Mouse (Mus musculus) c-Kit-positive CD71-positive TER-119-negative erythroid progenitor cells, embryonic 14.5 days (primary cell): ENCODE measurements around the gene Rbms1.

Experiments used
- DNase-seq: peaks from one replicate; pipeline ENCODE4 v3.0.0-alpha.2; 2013; ENCODE audit warnings: low read depth

Gene Rbms1

GRCm38 (mm10) chr2:60877543-60878386 lies 85.2 kb downstream of the Rbms1 start:
- DNase-seq, result no peak

- DNase-seq, result no peak
These were observed 86.1 kb downstream of the Rbms1 start for GRCm38 (mm10) chr2:60876891-60877290.

- no peak for DNase-seq
These were observed 90.7 kb downstream of the Rbms1 start for GRCm38 (mm10) chr2:60872095-60872811.

GRCm38 (mm10) chr2:60871001-60871400 lies 92.0 kb downstream of the Rbms1 start:
- no peak for DNase-seq

- no peak for DNase-seq
These were observed 92.5 kb downstream of the Rbms1 start for GRCm38 (mm10) chr2:60870450-60870849.

GRCm38 (mm10) chr2:60869001-60869743 lies 93.8 kb downstream of the Rbms1 start:
- no peak for DNase-seq

- no peak for DNase-seq
These were observed 94.8 kb downstream of the Rbms1 start for GRCm38 (mm10) chr2:60868060-60868662.

GRCm38 (mm10) chr2:60867304-60867703 lies 95.7 kb downstream of the Rbms1 start:
- DNase-seq, result no peak

GRCm38 (mm10) chr2:60865869-60866268 lies 97.1 kb downstream of the Rbms1 start:
- no peak for DNase-seq

GRCm38 (mm10) chr2:60864977-60865376 lies 98.0 kb downstream of the Rbms1 start:
- no peak for DNase-seq

- no peak for DNase-seq
These were observed 98.7 kb downstream of the Rbms1 start for GRCm38 (mm10) chr2:60864256-60864795.

GRCm38 (mm10) chr2:60863827-60864226 lies 99.2 kb downstream of the Rbms1 start:
- DNase-seq, result no peak

GRCm38 (mm10) chr2:60862913-60863711 lies 99.9 kb downstream of the Rbms1 start:
- no peak for DNase-seq

GRCm38 (mm10) chr2:60858116-60858515 lies 104.9 kb downstream of the Rbms1 start:
- DNase-seq, result no peak

- no peak for DNase-seq
These were observed 106.9 kb downstream of the Rbms1 start for GRCm38 (mm10) chr2:60856097-60856496.

GRCm38 (mm10) chr2:60855006-60855405 lies 108.0 kb downstream of the Rbms1 start:
- no peak for DNase-seq

GRCm38 (mm10) chr2:60851898-60852297 lies 111.1 kb downstream of the Rbms1 start:
- DNase-seq, result no peak

- DNase-seq, result no peak
These were observed 111.8 kb downstream of the Rbms1 start for GRCm38 (mm10) chr2:60851057-60851718.

- no peak for DNase-seq
These were observed 114.5 kb downstream of the Rbms1 start for GRCm38 (mm10) chr2:60848478-60848877.

- no peak for DNase-seq
These were observed 115.0 kb downstream of the Rbms1 start for GRCm38 (mm10) chr2:60847984-60848383.
